Mouse (Mus musculus): Measurements from ENCODE around the gene Taldo1. TPM values are rescaled to one million over a fixed set of nuclear protein-coding genes. Genes with fewer than 3 reads are reported as not detected.
"Not testable (repeated sequence)": the region's sequence is repeated elsewhere in the genome, so short reads cannot be mapped to it uniquely, and the experiment has no call there.

The Taldo1 gene
- total RNA-seq, 1 experiment from 2014 or later: 1,594 TPM

DNA sequence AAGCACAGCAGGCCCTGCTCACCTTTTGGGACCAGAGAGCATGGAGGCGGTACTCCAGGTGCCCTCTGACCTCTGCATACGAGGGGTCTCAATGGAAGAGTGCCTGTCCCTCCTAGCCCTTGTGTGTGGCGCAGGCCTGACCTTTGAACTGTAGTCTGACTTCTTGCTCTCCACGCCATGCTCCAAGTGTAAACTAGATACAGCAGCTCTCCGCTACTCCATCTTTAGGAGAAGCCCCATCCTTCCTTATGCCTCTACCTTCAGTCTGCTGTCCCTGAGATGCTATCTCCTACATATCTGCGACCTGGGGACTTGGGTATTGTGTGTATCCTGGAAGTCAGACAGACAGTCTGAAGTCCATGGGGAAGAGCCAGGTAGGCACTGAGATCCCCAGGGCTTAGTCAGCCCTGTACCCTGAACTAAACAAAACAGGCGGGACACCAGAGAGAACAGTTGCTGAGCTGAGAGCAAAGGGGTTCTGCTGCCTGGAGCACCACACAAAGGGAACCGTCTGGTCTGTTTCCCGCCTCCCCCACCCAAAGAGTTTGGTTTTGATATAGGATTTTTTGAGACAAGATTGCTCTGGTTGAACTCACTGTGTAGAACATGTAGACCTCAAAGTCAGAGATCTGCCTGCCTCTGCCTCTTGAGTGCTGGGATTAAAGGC lies 44.0 kb downstream of the Taldo1 start:
- no peak for ATAC-seq (ENCODE audit: extremely low read depth, insufficient number of reproducible peaks, low FRiP score, poor library complexity, severe bottlenecking)

GRCm38 (mm10) chr7:141436523-141436892 lies 44.5 kb downstream of the Taldo1 start:
- ATAC-seq (ENCODE audit: extremely low read depth, insufficient number of reproducible peaks, low FRiP score, poor library complexity, severe bottlenecking): no peak

GRCm38 (mm10) chr7:141437178-141438120 lies 45.5 kb downstream of the Taldo1 start, which contains the start of gene Slc25a22:
Gene Slc25a22 (minus strand): TSS chr7:141437892.
- peak; percentile 56 for ATAC-seq (ENCODE audit: extremely low read depth, insufficient number of reproducible peaks, low FRiP score, poor library complexity, severe bottlenecking)

DNA sequence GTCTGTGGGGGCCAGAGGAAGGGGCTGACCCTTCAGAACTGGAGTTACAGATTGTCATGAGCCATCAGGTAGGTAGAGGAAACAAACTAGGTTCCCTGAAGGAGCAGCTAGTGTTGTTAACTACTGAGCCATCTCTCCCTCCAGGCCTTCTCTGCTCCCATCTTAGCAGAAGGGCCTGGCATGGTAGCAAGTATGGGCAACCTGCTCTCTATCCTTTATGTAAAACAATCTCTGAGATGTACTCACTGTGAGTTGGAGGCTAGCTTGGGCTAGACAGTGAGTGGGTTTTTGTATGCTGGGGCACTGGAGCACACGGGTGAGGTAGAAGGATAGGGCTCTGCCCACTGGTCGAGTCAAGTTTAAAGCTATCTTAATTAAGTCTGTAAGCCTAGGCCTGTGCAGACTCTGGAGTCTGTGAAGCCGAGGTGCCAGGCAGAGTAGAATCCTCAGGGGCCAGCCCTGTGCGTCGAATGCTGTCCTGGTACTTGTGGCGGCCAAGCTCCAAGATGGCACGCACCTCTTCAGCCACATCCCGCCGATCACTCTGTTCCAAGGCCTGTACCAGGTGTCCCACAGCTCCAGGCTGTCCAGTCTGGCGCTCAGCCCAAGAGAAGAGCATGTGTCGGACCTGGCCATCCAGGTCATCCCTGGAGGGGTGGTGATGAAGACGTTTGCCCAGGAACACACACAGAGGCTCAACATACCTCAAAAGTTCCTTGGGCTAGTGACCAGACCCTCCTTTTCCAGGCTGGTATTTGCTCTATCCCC lies 46.4 kb downstream of the Taldo1 start:
- ATAC-seq (ENCODE audit: extremely low read depth, insufficient number of reproducible peaks, low FRiP score, poor library complexity, severe bottlenecking): no peak

DNA sequence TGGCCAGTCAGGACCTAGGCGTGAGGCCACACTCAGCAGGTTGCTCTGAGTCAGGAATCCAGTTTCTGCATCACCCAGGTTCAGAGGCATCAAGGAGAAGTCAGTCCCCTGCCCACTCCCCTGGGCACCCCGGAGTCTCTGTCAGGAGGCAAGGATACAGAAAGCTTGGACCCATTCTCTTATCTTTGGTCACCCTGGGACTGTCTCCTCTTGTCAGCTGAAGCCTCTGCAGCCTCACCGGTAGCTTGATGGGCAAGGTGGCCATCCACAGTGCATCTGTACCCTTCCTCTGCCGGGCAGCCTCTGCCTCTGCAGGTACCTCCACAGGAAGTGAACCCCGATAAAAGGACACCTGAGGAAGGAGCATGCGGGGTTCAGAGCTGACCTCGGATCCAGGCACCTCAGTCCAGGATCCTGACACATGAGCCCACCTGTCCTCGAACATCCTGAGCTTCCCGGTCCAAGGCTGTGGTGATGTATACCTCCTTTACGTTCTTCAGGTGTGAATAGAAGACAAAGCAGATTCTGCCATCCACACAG lies 47.2 kb downstream of the Taldo1 start:
- no peak for ATAC-seq (ENCODE audit: extremely low read depth, insufficient number of reproducible peaks, low FRiP score, poor library complexity, severe bottlenecking)

GRCm38 (mm10) chr7:141439811-141440210 lies 47.8 kb downstream of the Taldo1 start:
- ATAC-seq (ENCODE audit: extremely low read depth, insufficient number of reproducible peaks, low FRiP score, poor library complexity, severe bottlenecking): no peak

GRCm38 (mm10) chr7:141440613-141441012 lies 48.6 kb downstream of the Taldo1 start:
- peak; percentile 15; the same call in 1 of the 2 replicates for ATAC-seq (ENCODE audit: extremely low read depth, insufficient number of reproducible peaks, low FRiP score, poor library complexity, severe bottlenecking)

- ATAC-seq (ENCODE audit: extremely low read depth, insufficient number of reproducible peaks, low FRiP score, poor library complexity, severe bottlenecking): no peak
These were observed 49.5 kb downstream of the Taldo1 start for GRCm38 (mm10) chr7:141441460-141441859.

DNA sequence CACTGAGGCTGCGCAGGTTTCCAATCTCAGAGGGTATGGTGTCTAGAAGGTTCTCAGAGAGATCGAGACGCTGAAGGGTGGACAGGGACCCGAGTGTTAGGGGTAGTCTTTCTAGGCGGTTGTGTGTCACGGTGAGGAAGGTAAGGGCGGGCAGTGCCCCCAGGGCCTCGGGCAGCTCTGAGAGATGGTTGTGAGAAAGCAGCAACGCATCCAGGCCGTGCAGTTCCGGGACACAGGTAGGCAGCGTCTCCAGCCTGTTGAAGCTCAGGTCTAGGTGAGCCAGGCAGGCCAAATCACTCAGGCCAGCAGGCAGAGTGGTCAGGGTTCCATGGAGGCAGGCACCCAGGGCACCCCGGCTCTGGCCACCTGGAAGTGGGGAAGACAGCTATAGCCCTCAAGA lies 50.2 kb downstream of the Taldo1 start:
- no peak for ATAC-seq (ENCODE audit: extremely low read depth, insufficient number of reproducible peaks, low FRiP score, poor library complexity, severe bottlenecking)

DNA sequence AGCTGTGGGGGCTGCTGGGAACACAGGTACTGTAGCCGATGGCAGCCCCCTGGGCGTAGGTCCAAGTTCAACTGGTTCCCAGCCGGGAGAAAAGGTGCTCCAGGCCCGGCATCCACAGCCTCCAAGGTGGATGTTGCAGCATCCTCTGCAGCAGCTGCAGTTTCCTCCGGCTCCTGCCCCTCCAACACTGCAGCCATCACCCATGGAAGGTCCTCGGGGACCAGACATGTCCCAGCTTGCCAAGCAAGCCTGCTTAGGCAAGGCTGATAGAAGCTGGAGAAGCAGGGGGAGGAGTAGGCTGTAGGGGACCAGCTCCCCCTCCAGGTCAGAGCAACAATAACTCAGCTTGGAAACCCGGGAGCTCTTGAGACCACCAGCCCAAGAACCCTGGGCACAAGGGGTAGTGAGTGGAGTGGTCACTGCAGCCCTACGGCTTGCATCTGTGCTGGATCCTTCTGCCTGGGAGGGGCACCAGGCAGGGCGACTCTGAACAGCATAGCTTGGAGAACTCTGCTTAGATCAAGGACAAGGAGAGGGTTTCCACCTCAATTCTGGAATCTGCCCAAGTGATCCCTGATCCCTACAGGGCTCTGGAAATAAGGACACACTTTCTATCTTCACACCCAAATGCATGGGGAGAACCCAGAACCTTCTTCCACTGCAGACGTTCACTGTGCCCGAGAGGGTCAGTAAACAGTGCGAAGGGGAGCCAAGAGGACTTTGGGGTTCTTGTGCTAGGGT lies 51.3 kb downstream of the Taldo1 start:
- ATAC-seq (ENCODE audit: extremely low read depth, insufficient number of reproducible peaks, low FRiP score, poor library complexity, severe bottlenecking): no peak

- no peak for ATAC-seq (ENCODE audit: extremely low read depth, insufficient number of reproducible peaks, low FRiP score, poor library complexity, severe bottlenecking)
These were observed 51.8 kb downstream of the Taldo1 start, which contains the start of gene Pidd1 for GRCm38 (mm10) chr7:141443828-141444237. Gene Pidd1 (minus strand): TSS chr7:141444025.

GRCm38 (mm10) chr7:141446374-141446773 lies 54.4 kb downstream of the Taldo1 start:
- ATAC-seq (ENCODE audit: extremely low read depth, insufficient number of reproducible peaks, low FRiP score, poor library complexity, severe bottlenecking): not testable (repeated sequence)

DNA sequence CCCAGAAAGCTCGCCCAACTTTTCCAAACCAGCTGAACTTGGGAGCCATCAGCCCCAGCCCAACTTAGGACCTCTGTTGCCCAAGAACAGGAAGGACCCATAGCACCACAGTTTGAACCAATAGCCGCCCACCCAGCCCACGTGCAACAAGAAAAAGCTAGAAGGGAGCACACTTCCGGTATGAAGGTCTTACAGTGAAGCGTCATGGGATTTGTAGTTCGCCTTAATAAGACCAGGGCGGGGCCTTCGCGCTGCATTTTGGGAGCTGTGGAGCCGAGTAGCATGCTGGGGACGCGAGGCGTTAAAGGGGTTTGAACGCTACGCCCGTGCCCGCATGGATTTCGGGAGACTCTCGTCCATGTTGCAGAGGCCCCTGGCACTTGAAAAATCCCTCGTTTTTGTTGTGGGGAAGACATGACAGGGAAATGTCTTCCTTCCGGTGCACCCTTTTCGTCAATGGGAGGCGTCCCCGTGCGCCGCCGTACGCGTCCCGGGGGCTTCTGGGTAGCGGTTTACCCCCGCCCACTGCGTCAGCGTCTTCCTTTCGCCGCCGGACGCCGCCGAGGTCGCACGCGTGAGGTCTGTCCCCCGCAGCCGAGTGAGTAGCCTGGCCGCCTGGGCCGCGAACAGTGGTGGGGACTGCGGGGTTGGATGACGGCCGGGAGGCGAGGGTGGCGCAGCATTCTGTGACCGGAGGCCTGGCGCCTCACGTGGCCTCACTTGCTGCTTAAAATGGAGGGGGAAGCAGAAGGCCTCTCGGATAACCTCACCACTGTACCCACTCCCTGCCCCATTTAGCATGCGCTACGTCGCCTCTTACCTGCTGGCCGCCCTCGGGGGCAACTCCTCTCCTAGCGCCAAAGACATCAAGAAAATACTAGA lies 55.4 kb downstream of the Taldo1 start, which contains the start of gene Rplp2:
Rplp2 (plus strand) TSS at position 261 of the 882 bp plus-strand sequence.
- peak; percentile 89 for ATAC-seq (ENCODE audit: extremely low read depth, insufficient number of reproducible peaks, low FRiP score, poor library complexity, severe bottlenecking)

DNA sequence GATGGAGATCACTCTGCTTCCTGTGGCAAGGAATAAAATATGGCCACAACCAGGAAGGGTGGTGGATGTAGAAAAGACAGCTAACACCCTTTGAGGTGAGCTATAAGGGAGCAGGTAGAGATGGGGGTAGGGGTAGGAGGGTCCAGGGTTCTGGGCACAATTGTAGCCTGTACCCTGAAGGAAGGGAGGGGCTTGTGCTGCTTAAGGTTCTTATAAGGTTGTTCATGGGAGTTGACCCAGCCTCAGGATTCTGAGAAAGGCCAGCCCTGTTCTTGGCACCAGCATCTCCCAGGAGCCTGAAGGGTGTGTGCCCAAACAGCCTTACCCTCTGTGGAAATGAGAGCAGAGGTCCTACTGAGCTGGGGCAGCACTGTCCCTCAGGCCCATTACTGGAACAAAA lies 59.9 kb downstream of the Taldo1 start:
- ATAC-seq (ENCODE audit: extremely low read depth, insufficient number of reproducible peaks, low FRiP score, poor library complexity, severe bottlenecking): no peak

All from neutrophil, adult 5-6 weeks (primary cell).